Mouse (Mus musculus) CD8-positive naive resting alpha-beta T cell, adult 2 months (primary cell): ENCODE measurements at regions not wholly inside any gene's neighbourhood (a gene's known extent, or its start where the extent isn't known, plus 50 kb on each side); places are given as distances from the start of the nearest gene placed in this dataset.

Experiments
- DNase-seq, 2 experiments: peaks; one replicate each; pipeline ENCODE4 v3.0.0; 2022; ENCODE audit warnings: low read depth in 2 of 2, low spot score in 2 of 2

DNA sequence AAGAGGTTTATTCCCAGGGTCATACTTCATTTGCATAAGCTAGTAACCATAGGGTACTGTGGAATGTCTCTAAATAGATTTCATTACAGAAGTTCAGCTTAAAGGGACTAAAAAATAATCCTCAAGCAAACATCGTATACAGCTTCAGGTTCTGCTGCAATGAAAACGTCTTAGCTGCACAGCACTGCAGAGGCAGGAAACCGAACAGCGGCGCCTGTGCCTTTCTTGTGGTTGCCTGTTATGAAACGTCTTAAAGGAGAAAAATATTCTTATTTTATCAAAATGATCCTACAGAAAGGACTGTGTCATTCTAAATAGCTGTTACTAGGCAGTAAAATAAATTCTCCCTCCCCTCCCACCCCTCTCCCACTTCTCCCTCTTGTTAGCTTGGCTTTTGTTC, 226.0 kb upstream of the Fam241a start:
- DNase-seq: peak; percentile 35 to 52

DNA sequence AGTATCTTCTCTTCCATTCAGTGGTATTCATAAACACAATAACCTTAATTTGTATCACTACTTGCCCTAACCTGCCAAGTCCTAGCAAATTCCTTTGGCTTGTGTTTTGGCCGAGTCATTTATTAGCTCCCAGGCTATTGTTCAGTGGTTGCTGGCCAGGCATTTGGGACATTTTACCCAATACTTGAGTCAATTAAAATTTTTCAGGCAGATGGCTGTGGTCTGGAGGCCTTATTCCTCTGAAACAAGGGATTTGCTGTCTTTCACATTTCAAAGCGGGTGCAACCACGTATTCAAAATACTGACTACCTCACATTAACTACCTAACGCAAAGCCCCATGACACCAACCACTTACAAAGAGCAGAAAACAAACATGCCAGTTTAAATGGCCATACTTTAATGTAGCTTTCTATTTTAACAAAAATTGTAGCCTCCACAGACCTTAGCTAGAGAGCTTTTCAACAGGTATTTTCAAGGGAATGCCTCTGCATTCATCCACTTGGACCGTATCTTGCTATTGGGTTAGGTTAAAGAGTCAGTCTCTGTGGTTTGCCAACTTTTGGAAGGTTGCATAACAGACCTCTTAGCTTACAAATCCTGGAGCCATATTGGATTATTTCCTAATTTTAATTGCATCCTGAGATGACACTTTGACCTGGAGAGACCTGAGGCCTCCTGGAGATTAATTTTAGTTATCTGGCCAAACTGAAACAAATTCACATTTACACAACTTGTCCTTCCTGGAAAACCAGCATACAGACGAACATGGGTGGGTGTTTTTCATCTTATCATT, 224.7 kb upstream of the Fam241a start:
- DNase-seq: no peak

DNA sequence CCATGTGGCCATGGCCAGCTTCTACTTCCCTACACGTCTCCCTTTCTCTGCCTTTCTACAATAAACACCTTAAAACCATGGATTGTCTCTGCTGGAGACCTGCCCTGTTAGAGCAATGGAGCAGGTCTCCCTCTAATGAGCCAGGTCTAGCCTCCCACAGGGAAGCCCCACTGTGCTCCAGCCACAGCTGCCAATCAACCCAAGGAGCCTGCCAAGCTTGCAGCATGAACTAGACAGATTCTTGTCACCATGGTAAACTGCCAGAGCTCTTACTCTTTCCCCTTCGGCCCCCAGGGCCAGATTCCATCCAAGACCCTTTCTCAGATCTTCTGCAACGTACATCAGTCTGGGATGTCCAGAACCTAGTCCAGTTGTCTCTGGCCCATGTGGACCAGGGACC, 217.1 kb upstream of the Fam241a start:
- no peak for DNase-seq

DNA sequence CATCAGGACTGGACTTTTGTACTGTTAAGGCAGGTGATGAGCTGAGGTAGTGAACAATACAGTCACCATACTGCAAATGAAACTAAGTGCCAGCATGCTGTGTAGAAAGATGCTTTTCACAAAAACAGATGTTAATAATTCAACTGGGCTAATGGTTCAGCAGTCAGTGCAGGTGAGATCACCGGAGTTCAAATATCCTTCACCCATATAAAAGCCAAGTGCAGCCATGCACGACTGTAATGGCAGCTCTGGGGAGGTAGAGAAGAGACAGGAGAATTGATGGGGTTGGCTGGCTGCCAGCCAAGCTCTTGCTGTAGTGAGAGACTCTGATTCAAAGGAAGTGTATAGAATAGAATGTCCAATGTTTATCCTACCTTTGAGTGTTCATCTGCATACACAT, 214.3 kb upstream of the Fam241a start:
- no peak for DNase-seq

DNA sequence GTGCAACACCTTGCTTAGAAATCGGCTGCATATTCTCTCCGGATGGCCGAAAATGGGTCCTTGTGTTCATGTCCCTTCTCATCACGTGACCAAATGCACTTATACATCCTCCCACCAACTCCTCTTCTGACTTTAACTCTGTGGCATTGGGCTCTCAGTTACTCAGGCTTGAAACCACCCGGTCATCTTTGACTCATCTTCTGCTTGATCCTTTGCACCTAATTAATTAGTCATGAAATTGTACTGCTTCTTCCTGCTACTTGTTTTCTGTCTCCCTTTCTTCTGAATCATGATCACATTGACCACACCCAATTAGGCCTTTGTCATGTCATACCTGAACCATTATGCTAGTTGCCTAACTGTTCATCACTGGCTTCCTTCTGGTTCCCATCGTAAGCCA, 208.4 kb upstream of the Fam241a start:
- DNase-seq: no peak

DNA sequence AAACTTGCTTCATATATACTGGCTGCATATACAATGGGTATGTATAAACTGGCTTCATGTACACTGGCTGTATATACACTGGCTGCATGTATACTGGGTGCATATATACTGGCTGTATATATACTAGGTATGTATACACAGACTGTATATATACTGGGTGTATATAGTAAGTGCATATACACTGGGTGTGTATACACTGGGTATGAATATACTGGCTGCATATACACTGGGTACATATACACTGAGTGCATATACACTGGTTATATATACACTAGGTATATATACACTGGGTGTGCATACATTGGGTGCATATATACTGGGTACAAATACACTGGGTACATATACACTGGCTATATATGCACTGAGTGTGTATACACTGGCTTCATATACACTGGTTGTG, 196.9 kb upstream of the Fam241a start:
- no peak for DNase-seq

DNA sequence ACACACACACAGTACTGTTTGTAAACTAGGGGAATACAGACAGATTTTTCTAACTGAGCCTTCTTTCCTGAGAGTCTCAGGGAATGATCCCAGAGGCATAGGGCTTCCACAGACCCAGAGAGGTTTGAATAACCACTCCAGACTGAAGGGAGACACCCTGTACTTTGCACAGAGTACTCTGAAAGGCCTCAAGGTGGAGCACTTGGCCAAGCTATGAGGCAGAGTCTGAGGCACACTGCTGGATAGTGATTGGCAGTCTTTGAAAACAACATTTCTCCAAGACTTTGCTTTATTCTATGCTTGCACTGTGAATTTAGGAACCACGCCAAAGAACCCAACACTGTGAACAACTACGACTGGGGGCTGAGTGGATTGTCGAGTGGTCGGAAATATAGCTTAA, 192.1 kb upstream of the Fam241a start:
- peak; percentile 37 to 39 for DNase-seq

DNA sequence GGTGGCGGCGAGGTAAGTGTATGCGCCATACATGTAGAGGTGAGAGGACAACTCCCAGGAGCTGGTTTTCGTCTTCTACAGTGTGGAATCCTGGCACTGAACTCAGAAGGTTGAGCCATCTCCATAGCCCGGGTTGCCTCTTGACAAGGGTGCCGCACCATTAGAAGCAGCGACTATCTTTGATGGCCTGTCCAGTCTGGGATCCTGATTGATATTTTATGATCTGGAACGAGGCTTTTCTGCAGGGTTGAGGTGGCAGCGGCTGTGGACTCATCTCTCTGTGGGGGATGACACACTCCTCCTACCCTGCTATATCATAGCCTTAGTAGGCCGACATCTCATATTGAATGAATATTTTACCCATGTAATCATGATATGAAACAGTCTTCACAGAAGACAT, 191.0 kb upstream of the Fam241a start:
- no peak for DNase-seq

DNA sequence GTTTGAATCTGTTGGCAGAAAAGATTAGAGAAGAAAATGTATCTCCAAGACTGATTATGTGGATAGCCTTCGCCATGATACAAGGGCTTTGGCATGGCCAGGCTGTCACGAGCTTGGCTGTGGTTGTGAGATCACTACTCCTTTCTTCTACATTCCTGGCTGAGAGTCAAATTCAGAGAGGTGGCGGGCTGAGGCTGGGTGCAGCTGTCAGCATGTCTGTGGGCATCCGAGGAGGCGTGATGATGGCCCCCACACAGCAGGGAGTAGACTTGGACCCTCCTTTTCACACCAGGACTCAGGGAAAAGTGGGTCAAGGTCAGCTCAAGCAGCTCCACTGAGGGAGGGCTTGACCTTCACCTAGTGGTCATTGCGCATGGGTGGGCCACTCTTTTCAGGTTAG, 186.3 kb upstream of the Fam241a start:
- no peak for DNase-seq

DNA sequence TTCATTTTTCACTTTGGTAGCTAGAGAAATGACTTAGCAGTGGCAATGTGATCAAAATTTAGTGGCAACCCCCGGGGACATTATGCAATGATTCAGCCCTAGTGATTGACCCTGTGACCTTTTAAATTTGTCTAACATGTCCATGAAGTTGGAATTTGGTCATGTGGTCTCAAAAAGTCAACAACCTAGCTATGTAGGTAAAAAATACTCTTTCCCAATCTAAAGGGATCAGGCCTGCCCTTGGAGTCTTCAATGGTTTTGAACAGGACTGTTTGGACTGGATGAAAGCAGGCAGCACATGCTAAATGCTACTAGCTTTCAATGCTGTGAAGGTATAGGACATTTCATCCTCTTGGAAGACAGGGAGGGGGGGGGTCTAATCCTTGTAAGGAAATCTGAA, 185.3 kb upstream of the Fam241a start:
- DNase-seq: no peak

DNA sequence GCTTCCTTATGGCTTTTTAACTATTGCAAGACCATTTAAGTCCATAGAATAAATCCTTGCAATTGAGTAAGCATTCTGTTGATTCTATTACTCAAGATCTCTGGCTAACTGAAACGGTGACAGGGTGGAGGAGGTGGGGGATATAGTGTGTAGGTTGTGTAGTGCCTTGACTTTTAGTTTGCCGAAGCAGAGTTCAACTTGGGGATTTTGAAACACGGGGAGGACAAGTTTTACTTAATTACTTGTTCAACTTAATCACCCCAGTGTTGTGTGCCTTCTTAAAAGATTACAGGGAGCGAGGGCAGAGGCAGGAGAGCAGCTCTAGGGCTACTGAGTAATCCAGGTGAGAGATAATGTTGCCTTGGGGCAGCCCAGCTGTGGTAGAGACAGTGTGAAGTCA, 171.7 kb upstream of the Fam241a start:
- DNase-seq: no peak

DNA sequence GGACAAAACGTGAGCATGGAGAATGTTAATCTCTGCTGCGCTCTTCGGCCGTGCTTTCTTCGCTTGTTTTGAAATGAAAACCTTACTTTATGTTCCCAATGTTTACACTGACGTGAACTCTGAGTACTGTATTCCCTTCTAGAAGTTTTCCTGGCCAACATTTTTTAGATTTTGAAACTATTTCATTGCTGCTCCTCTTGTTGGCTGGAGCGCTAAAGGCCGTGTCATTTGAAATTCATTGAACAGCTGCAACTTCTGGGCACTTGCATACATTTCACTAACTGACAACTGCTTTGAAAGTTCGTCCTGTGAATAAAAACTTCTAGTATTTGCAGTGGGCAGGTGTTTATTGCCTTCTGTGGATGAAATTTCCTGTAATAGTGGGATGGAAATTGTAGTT, 157.9 kb upstream of the Fam241a start:
- no peak for DNase-seq

DNA sequence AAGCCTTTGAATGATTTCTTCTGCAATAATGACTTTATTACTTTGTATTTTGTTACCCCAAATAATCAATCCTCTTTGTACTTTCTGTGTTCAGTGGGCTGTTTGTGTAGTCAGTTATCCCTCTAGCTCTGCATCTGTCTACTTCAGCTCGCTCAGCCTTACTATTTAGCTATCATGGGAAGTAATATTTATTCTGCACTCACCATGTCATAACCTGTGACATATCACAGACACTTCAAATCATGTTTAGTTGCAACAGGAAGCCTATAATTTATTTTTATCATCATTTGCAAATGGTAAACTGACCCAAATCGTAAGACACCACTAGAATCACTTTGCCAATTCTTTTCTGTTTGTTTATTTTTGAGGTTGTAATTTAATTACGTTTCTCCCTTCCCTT, 147.6 kb upstream of the Fam241a start:
- DNase-seq: no peak

DNA sequence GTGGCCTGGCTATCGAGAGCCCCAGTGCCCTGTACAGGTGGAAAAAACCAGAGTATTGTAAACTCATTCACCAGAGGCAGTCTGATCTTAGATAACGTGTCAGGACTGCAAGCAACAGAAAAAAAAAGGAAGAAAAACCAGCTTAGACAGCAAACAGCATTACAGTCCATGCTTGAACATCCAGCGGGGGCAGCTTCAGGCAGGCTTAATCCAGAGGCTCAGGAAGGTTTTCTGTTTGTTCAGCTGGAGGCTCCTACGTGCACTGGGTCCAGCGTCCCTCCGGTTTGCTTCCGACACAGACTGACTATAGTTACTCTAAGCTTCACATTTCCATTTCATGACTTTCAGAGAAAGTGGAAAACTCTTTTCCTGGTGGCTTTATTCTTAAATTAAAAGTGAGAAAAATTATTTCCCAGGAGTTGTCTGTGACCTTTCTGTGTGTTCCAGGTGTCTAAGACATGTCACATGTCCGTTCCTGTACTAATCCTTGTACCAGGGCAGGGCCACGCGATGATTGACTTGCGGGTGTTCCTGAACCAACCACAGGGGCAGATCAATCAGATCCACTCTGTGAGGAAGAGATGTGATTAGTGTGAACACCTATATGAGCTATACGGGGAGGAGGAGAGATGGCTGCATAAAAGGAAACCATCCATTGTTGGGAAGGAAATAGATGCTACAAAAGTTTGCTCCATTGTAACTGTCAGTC, 144.4 kb upstream of the Fam241a start:
- DNase-seq: no peak

DNA sequence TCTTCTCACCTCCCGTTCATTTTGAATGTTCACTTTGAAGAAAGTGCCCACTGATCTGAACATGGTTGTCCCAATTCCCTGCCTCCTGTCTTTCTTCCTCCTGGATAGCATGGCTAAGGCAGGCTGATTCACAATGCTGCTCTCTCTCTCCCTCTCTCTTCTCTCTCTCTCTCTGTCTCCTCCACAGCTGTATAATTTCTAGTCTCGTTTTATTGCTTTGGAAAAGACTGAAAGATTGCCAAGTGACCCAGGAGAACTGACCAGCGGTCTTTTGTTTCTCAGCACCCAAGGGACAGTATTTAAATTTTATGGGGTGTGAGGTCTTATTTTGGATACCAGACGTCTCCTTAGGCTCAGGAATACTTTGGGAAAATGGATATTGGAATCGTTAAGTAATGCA, 143.1 kb upstream of the Fam241a start:
- no peak for DNase-seq

DNA sequence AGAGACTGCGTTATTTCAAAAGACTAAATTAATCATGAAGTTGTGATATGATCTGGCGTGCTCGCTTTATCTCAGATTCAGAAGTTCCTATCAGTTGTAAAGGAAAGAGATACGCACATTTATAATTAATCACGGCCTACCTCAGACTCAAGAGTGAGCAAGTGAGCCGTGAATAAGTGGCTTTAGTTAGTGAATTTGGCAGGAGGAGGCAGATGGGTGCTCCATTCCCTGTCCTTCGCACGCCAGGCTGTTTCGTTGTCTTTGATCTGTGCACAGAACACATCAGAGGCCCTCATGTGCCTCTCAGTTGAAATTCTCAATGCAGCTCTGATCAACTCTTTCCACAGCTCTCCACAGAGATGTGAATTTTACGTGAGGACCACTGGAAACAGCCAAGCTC, 140.4 kb upstream of the Fam241a start:
- no peak for DNase-seq

DNA sequence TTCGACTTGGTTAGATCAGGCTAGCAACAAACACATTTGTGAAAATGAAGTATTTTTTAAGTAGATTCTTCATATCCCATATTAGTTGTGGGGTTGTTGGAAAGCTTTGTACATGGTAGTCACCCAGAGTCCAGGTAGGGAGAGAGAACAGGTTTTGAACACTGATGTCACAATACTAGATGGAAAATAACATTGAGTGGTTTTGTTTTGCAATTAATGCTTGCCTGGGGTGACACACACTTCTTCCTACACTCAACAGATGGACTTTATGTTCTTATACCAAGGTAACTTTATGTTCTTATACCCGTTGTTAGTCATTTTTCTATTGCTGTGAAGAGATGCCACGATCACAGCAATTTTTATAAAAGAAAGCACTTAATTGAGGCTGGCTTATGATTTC, 134.2 kb upstream of the Fam241a start:
- DNase-seq: no peak

DNA sequence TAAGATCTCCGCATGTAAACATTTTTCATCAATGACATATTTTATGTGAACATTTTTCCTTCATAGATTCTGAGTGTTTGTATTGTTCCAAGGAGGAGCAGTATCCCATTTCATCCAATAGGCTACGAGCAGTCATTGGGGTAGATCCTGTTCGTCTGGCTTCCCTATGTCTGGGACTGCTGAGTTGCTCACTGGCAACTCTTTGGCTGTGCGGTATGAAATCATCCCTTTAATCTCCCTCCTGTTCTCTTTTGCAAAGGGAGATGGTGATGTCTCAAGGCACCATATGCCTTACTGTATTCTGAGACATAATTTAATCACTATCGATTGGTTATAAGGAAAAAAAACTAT, 133.4 kb upstream of the Fam241a start:
- DNase-seq: no peak

DNA sequence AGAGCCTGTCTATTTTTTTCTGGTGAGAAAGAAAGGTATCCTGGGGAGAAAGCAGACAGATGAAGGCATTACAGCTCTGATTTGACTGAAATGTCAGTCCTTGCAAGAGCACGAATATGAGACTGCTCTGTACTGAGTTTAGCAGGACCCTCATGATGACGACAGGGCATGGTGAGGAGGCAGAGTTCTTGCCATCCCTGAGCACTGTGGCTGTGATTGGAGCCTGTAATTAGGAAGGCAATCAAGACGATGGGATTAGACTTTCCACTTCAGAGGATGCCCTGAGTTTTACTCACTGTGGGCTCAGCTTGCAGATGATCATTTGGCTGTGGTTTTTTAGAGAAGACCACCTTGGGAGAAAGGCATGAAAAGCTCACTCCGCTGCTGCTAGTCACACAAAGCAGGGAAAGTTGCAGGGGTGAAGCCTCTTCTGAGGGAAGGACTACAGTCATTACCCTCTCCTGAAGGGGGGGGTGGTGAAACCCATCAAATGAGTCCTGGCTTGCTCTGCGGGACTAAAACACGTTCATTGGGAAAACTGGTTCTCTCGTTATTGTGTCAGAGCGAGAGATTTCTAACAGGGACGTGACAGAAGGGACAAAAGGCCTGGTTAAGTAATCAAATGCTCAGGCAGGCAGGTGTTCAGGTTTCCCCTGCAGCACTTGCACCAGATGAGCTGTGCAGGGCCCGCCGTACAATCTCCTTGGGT, 132.9 kb upstream of the Fam241a start:
- DNase-seq: no peak

DNA sequence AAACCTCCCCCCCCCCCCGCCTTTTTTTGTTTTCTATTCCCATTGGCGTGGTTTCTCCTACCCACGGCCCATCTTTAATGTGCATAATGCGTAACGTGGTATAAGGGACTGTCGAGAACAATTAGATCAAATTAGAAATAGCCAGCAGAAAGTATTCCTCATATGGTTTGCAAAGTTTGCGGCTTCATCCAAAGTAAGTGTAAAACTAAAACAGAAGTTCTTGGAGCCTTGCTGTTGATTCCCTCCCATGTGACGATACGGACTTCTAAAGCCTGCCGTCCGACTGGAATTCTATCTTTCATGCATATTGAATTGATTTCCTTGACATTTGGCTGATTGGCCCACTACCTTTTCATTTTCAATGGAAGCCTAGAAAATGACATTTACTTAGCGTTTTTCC, 128.7 kb upstream of the Fam241a start:
- no peak for DNase-seq

DNA sequence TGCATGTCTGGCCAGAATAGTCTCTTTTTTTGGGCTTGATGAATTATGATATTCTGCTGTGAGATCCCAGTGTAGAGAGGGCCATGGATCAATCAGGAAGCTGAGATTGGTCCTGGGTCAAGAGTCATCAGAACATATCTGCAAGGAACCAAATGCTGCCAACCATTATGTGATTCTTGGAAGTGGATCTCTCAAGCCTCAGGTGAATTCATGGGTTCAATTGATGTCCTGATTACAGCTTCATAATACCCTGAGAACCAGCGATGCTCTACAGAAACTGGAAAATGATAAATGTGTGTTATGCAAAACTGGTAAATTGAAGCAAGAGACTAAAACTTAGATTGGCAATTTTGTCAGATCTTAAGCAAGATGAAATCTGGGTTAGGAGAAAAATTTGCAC, 118.8 kb upstream of the Fam241a start:
- no peak for DNase-seq

DNA sequence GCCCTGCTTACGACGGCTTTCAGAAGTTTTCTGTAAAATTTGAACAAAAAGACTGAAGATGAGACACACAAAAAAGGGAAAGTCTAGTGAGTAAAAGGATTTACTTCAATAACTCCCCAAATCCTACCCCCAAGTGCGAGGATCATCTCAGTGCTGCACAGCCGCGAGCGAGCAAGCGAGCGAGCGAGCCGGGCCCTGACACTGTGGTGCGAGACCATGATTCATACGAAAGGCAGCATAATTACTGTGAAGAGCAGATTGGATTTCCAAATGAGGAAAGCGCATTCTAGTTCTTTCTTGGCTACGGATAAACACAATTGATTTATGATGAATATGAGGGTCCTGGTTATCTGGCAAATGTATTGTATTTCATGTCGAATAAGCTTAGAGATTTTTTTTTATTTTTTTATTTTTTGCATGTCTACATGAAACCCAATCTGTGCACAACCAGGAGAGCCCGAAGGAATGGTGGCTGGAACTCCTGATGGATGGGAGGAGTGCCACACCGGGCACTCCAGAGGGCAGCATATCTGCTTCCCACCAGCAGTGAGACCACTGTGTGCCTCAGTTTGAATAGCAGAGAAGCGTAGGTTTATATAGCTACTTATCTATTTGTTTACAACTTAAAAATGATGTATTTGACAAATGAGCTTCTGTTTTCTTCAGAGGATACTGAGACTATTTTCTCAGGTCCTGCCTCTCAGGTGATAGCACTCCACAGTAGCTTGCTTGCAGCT, 106.9 kb upstream of the Fam241a start:
- DNase-seq: no peak
